Mouse (Mus musculus): Measurements from ENCODE around the gene Nipal3. TPM values are rescaled to one million over a fixed set of nuclear protein-coding genes. Genes with fewer than 3 reads are reported as not detected.
A peak's percentile ranks its signal among the peaks of the same experiment; 100 is the strongest.

Nipal3 gene
- polyA plus RNA-seq, 1 experiment from 2014 or later = 5.9 TPM

- no peak overlapping the region for H3K27ac ChIP-seq (ENCODE audit: low read length)
- H3K4me2 ChIP-seq (ENCODE audit: low read length) = peak overlapping the region; percentile 38; the same call in 1 of the 2 replicates
Observed at GRCm38 (mm10) chr4:135526039-135526710, 31.3 kb upstream of the Nipal3 start.

GRCm38 (mm10) chr4:135525057-135525456, 30.2 kb upstream of the Nipal3 start:
- H3K27me3 ChIP-seq (replicated peaks; ENCODE audit: control insufficient read depth, insufficient read depth, low read length) = peaks cover 3% of the 10 kb centered on the region
- WGBS = 64% methylated on average over 12 of the region's 12 CpGs
- no peak overlapping the region for H3K27ac ChIP-seq (ENCODE audit: low read length)
- H3K4me3 ChIP-seq (replicated peaks; ENCODE audit: low read length) = no peak overlapping the region
- no peaks in the 10 kb centered on the region for H3K36me3 ChIP-seq (ENCODE audit: control insufficient read depth, insufficient read depth)
- peaks cover 8% of the 10 kb centered on the region; the same call in 1 of the 2 replicates for H3K4me1 ChIP-seq (replicated peaks; ENCODE audit: control insufficient read depth, insufficient read depth, low read length)
- no peaks in the 10 kb centered on the region for H3K9me3 ChIP-seq (ENCODE audit: control insufficient read depth, low read length)
- H3K4me2 ChIP-seq (ENCODE audit: low read length) = no peak overlapping the region
- no peak for ATAC-seq
- H3K9ac ChIP-seq (replicated peaks; ENCODE audit: low read depth, low read length) = no peak overlapping the region

More at GRCm38 (mm10) chr4:135526039-135526710, 31.3 kb upstream of the Nipal3 start:
- H3K4me1 ChIP-seq (replicated peaks; ENCODE audit: control insufficient read depth, insufficient read depth, low read length) = peaks cover 10% of the 10 kb centered on the region; the same call in 1 of the 2 replicates
- H3K27me3 ChIP-seq (replicated peaks; ENCODE audit: control insufficient read depth, insufficient read depth, low read length) = peaks cover 3% of the 10 kb centered on the region
- no peak overlapping the region; the same call in 1 of the 2 replicates for H3K9ac ChIP-seq (replicated peaks; ENCODE audit: low read depth, low read length)
- no peaks in the 10 kb centered on the region for H3K9me3 ChIP-seq (ENCODE audit: control insufficient read depth, low read length)
- WGBS = 7% methylated on average over 14 of the region's 14 CpGs
- no peaks in the 10 kb centered on the region for H3K36me3 ChIP-seq (ENCODE audit: control insufficient read depth, insufficient read depth)
- H3K4me3 ChIP-seq (replicated peaks; ENCODE audit: low read length) = no peak overlapping the region
- peak; percentile 74 for ATAC-seq

GRCm38 (mm10) chr4:135523939-135524338, 29.1 kb upstream of the Nipal3 start:
- no peak overlapping the region for H3K27ac ChIP-seq (ENCODE audit: low read length)
- no peaks in the 10 kb centered on the region for H3K9me3 ChIP-seq (ENCODE audit: control insufficient read depth, low read length)
- H3K4me1 ChIP-seq (replicated peaks; ENCODE audit: control insufficient read depth, insufficient read depth, low read length) = peaks cover 8% of the 10 kb centered on the region; the same call in 1 of the 2 replicates
- no peak overlapping the region for H3K4me2 ChIP-seq (ENCODE audit: low read length)
- H3K36me3 ChIP-seq (ENCODE audit: control insufficient read depth, insufficient read depth) = no peaks in the 10 kb centered on the region
- no peak overlapping the region for H3K4me3 ChIP-seq (replicated peaks; ENCODE audit: low read length)
- H3K9ac ChIP-seq (replicated peaks; ENCODE audit: low read depth, low read length) = no peak overlapping the region
- peaks cover 3% of the 10 kb centered on the region for H3K27me3 ChIP-seq (replicated peaks; ENCODE audit: control insufficient read depth, insufficient read depth, low read length)
- ATAC-seq = no peak
- 2% methylated on average over 6 of the region's 7 CpGs for WGBS

- Histone ChIP-seq H3K27me3 (replicated peaks; ENCODE audit: control insufficient read depth, insufficient read depth, low read length) (peaks cover 2% of the 10 kb centered on the region), H3K27ac (ENCODE audit: low read length) (no peak overlapping the region), H3K9ac (replicated peaks; ENCODE audit: low read depth, low read length) (no peak overlapping the region), H3K4me1 (replicated peaks; ENCODE audit: control insufficient read depth, insufficient read depth, low read length) (0 out of 2 replicates have a peak, but pooled peaks cover 4% of the 10 kb centered on the region), H3K4me3 (replicated peaks; ENCODE audit: low read length) (no peak overlapping the region), H3K4me2 (ENCODE audit: low read length) (no peak overlapping the region), H3K36me3 (ENCODE audit: control insufficient read depth, insufficient read depth) (no peaks in the 10 kb centered on the region), H3K9me3 (ENCODE audit: control insufficient read depth, low read length) (no peaks in the 10 kb centered on the region)
- ATAC-seq = no peak
- WGBS = 86% methylated on average over 9 of the region's 9 CpGs
Observed at GRCm38 (mm10) chr4:135520421-135520820, 25.6 kb upstream of the Nipal3 start.

- H3K4me1 ChIP-seq (replicated peaks; ENCODE audit: control insufficient read depth, insufficient read depth, low read length) = no peaks in the 10 kb centered on the region
Observed at GRCm38 (mm10) chr4:135518135-135518534, 23.3 kb upstream of the Nipal3 start.

GRCm38 (mm10) chr4:135516351-135517316, 21.8 kb upstream of the Nipal3 start:
- H3K27me3 ChIP-seq (replicated peaks; ENCODE audit: control insufficient read depth, insufficient read depth, low read length) = no peaks in the 10 kb centered on the region
- no peak overlapping the region for H3K4me3 ChIP-seq (replicated peaks; ENCODE audit: low read length)
- H3K4me2 ChIP-seq (ENCODE audit: low read length) = no peak overlapping the region
- H3K27ac ChIP-seq (ENCODE audit: low read length) = no peak overlapping the region
- ATAC-seq = no peak
- H3K4me1 ChIP-seq (replicated peaks; ENCODE audit: control insufficient read depth, insufficient read depth, low read length) = no peaks in the 10 kb centered on the region
- no peaks in the 10 kb centered on the region for H3K9me3 ChIP-seq (ENCODE audit: control insufficient read depth, low read length)
- 56% methylated on average over 15 of the region's 15 CpGs for WGBS
- H3K36me3 ChIP-seq (ENCODE audit: control insufficient read depth, insufficient read depth) = no peaks in the 10 kb centered on the region
- H3K9ac ChIP-seq (replicated peaks; ENCODE audit: low read depth, low read length) = no peak overlapping the region

More at GRCm38 (mm10) chr4:135518135-135518534, 23.3 kb upstream of the Nipal3 start:
- 89% methylated on average over 12 of the region's 12 CpGs for WGBS
- Histone ChIP-seq H3K27ac (ENCODE audit: low read length) (no peak overlapping the region), H3K27me3 (replicated peaks; ENCODE audit: control insufficient read depth, insufficient read depth, low read length) (no peaks in the 10 kb centered on the region), H3K36me3 (ENCODE audit: control insufficient read depth, insufficient read depth) (no peaks in the 10 kb centered on the region), H3K9ac (replicated peaks; ENCODE audit: low read depth, low read length) (no peak overlapping the region), H3K4me3 (replicated peaks; ENCODE audit: low read length) (no peak overlapping the region), H3K4me2 (ENCODE audit: low read length) (no peak overlapping the region), H3K9me3 (ENCODE audit: control insufficient read depth, low read length) (no peaks in the 10 kb centered on the region)
- no peak for ATAC-seq

- 60% methylated on average over 14 of the region's 14 CpGs for WGBS
- Histone ChIP-seq H3K9me3 (ENCODE audit: control insufficient read depth, low read length) (no peaks in the 10 kb centered on the region), H3K4me2 (ENCODE audit: low read length) (no peak overlapping the region), H3K36me3 (ENCODE audit: control insufficient read depth, insufficient read depth) (no peaks in the 10 kb centered on the region), H3K9ac (replicated peaks; ENCODE audit: low read depth, low read length) (no peak overlapping the region), H3K4me1 (replicated peaks; ENCODE audit: control insufficient read depth, insufficient read depth, low read length) (no peaks in the 10 kb centered on the region), H3K4me3 (replicated peaks; ENCODE audit: low read length) (no peak overlapping the region), H3K27me3 (replicated peaks; ENCODE audit: control insufficient read depth, insufficient read depth, low read length) (no peaks in the 10 kb centered on the region), H3K27ac (ENCODE audit: low read length) (no peak overlapping the region)
- no peak for ATAC-seq
Observed at GRCm38 (mm10) chr4:135514925-135515324, 20.1 kb upstream of the Nipal3 start.

- H3K4me1 ChIP-seq (replicated peaks; ENCODE audit: control insufficient read depth, insufficient read depth, low read length) = peaks cover 1% of the 10 kb centered on the region
- H3K27ac ChIP-seq (ENCODE audit: low read length) = no peak overlapping the region
- H3K9me3 ChIP-seq (ENCODE audit: control insufficient read depth, low read length) = no peaks in the 10 kb centered on the region
- no peak overlapping the region for H3K9ac ChIP-seq (replicated peaks; ENCODE audit: low read depth, low read length)
- 81% methylated on average over 7 of the region's 7 CpGs for WGBS
- H3K27me3 ChIP-seq (replicated peaks; ENCODE audit: control insufficient read depth, insufficient read depth, low read length) = no peaks in the 10 kb centered on the region
- no peak overlapping the region for H3K4me2 ChIP-seq (ENCODE audit: low read length)
- no peak overlapping the region for H3K4me3 ChIP-seq (replicated peaks; ENCODE audit: low read length)
- no peak for ATAC-seq
- H3K36me3 ChIP-seq (ENCODE audit: control insufficient read depth, insufficient read depth) = no peaks in the 10 kb centered on the region
Observed at GRCm38 (mm10) chr4:135513865-135514264, 19.0 kb upstream of the Nipal3 start.

GRCm38 (mm10) chr4:135509515-135509914, 14.7 kb upstream of the Nipal3 start:
- no peak overlapping the region for H3K4me3 ChIP-seq (replicated peaks; ENCODE audit: low read length)
- no peaks in the 10 kb centered on the region for H3K36me3 ChIP-seq (ENCODE audit: control insufficient read depth, insufficient read depth)
- no peaks in the 10 kb centered on the region for H3K27me3 ChIP-seq (replicated peaks; ENCODE audit: control insufficient read depth, insufficient read depth, low read length)
- no peak overlapping the region for H3K9ac ChIP-seq (replicated peaks; ENCODE audit: low read depth, low read length)
- peaks cover 9% of the 10 kb centered on the region for H3K4me1 ChIP-seq (replicated peaks; ENCODE audit: control insufficient read depth, insufficient read depth, low read length)
- no peak overlapping the region for H3K4me2 ChIP-seq (ENCODE audit: low read length)
- WGBS = 63% methylated on average over 12 of the region's 12 CpGs
- no peaks in the 10 kb centered on the region for H3K9me3 ChIP-seq (ENCODE audit: control insufficient read depth, low read length)
- H3K27ac ChIP-seq (ENCODE audit: low read length) = no peak overlapping the region
- no peak for ATAC-seq

Data from forebrain, embryonic 16.5 days (tissue).